Mouse (Mus musculus) stomach, embryonic 16.5 days (tissue): ENCODE data around the gene Oma1. TPM values are rescaled to one million over a fixed set of nuclear protein-coding genes. Genes with fewer than 3 reads are reported as not detected.

Experiments used
- ATAC-seq: fragments of 200-750 bp; cut with Nextera tagmentation; 2 replicates; pipeline ENCODE4 v1.8.0; 2017; ENCODE audit warnings: moderate number of reproducible peaks, moderate TSS enrichment; ENCODE audit not compliant: insufficient read depth, low FRiP score
- H3K27ac ChIP-seq: fragments of 300-500 bp; sonication (generic); 2 replicates; pipeline ENCODE4 v1.5.1; 2014; ENCODE audit warnings: low read length
- H3K27me3 ChIP-seq: fragments of 300-500 bp; sonication (generic); 2 replicates; pipeline ENCODE4 v1.6.1; 2014; ENCODE audit warnings: low read length, control low read depth, mixed read lengths; ENCODE audit not compliant: control insufficient read depth, insufficient read depth
- H3K36me3 ChIP-seq: fragments of 300-500 bp; sonication (generic); 2 replicates; pipeline ENCODE4 v1.6.1; 2014; ENCODE audit warnings: low read length; ENCODE audit not compliant: control insufficient read depth, insufficient read depth
- H3K4me1 ChIP-seq: fragments of 300-500 bp; sonication (generic); 2 replicates; pipeline ENCODE4 v1.6.1; 2014; ENCODE audit warnings: low read length, control low read depth, mixed read lengths; ENCODE audit not compliant: control insufficient read depth, insufficient read depth
- H3K4me2 ChIP-seq: fragments of 300-500 bp; sonication (generic); 2 replicates; pipeline ENCODE4 v1.6.1; 2014; ENCODE audit warnings: low read depth, low read length, mixed read lengths
- H3K4me3 ChIP-seq: fragments of 300-500 bp; sonication (generic); replicated peaks from 2 replicates; pipeline ENCODE4 v1.5.1; 2014; ENCODE audit warnings: mild to moderate bottlenecking, low read length
- H3K9ac ChIP-seq: fragments of 300-500 bp; sonication (generic); 2 replicates; pipeline ENCODE4 v1.6.1; 2014; ENCODE audit warnings: low read length
- H3K9me3 ChIP-seq: fragments of 300-500 bp; sonication (generic); replicated peaks from 2 replicates; pipeline ENCODE4 v1.6.1; 2016; ENCODE audit warnings: low read length, control low read depth; ENCODE audit not compliant: control insufficient read depth
- WGBS: fragments of 180-500 bp; shearing (Covaris S2); extraction: QIAGEN DNeasy Blood & Tissue Kit; methylation state at CpG from one replicate; pipeline ENCODE4 v1.1.7; 2014; 5-methylcytosine and 5-hydroxymethylcytosine counted together
- polyA plus RNA-seq: library from polyadenylated mRNA; unstranded; fragments of >200 nt; fragmentation: Nextera tagmentation; extraction: Ambion mirVana; gene quantifications from 2 replicates; pipeline ENCODE4 v1.2.1, GENCODE M21; 2015

Gene Oma1
- polyA plus RNA-seq, 1 experiment from 2014 or later = 24.2 TPM

DNA sequence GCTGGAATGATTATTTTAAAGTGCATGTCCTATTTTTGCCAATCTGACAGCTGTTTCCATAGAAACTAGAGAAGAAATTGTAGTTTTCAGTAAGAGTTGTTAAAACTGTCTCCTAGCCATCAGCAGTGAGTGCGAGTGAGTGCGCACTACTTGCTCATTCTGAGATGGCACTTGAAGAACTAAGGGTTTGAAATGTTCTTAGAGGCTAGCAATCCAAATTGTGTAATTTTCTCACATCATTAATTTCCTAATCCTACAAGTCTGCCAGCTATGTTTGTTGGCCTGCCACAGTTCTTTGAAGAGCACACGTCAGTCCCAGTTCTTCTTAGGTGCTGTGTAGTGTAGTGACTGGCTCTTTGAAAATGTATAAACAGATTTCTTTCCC lies 906 bp downstream of the Oma1 start:
- Histone ChIP-seq H3K4me1 (peaks cover 4% of the 10 kb centered on the region; the same call in 1 of the 2 replicates), H3K27ac (peak overlapping the region; percentile 97; the same call in 1 of the 2 replicates), H3K36me3 (no peaks in the 10 kb centered on the region), H3K9me3 (no peaks in the 10 kb centered on the region), H3K4me2 (peak overlapping the region; percentile 60), H3K4me3 (peak overlapping the region; percentile 72), H3K27me3 (no peaks in the 10 kb centered on the region), H3K9ac (peak overlapping the region; percentile 94)
- ATAC-seq = no peak
- 48% methylated on average over 3 of the region's 3 CpGs for WGBS

DNA sequence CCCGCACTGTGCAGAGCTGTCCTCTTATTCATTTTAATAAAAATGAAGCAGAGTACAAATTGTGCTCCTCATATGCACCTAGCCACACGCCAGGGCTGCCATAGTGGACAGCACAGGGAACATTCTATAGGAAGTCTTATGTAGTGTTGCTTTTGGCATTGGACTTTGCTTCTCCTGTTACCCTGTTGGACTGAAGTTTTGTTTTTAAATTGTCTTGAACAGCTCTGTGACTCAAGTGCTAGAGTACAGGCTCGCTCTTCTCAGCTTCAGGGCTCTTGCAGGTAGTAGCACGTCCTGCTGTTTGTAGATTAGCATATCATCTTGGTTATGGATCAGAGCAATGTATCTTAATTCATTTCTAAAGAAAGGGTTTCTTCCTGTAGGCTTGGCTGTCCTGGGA lies 2.2 kb downstream of the Oma1 start:
- H3K4me3 ChIP-seq = no peak overlapping the region
- 79% methylated on average over 4 of the region's 4 CpGs for WGBS
- no peak overlapping the region for H3K4me2 ChIP-seq
- H3K9ac ChIP-seq = no peak overlapping the region
- ATAC-seq = no peak
- H3K9me3 ChIP-seq = no peaks in the 10 kb centered on the region
- no peaks in the 10 kb centered on the region for H3K36me3 ChIP-seq
- H3K27me3 ChIP-seq = no peaks in the 10 kb centered on the region
- H3K27ac ChIP-seq = no peak overlapping the region
- peaks cover 4% of the 10 kb centered on the region; the same call in 1 of the 2 replicates for H3K4me1 ChIP-seq

DNA sequence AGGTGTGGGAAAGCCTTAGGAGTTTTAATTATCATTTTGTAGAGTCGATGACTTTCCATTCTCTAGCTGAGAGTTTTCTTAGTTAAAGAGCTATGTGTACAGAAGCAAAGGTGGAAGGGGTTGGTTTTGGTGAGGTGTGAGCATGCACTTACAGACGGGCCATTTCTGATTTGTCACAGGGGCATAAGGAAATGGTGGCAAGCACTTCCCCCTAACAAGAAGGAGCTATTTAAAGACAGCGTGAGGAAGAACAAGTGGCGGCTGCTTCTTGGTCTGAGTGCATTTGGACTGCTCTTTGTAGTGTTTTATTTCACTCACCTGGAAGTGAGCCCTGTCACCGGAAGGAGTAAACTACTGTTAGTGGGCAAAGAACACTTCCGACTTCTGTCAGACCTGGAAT lies 7.8 kb downstream of the Oma1 start:
- H3K27me3 ChIP-seq = no peaks in the 10 kb centered on the region
- H3K9me3 ChIP-seq = no peaks in the 10 kb centered on the region
- no peak overlapping the region for H3K4me3 ChIP-seq
- no peak overlapping the region for H3K4me2 ChIP-seq
- ATAC-seq = no peak
- 79% methylated on average over 6 of the region's 6 CpGs for WGBS
- no peaks in the 10 kb centered on the region for H3K4me1 ChIP-seq
- H3K36me3 ChIP-seq = no peaks in the 10 kb centered on the region
- H3K9ac ChIP-seq = no peak overlapping the region
- H3K27ac ChIP-seq = no peak overlapping the region

DNA sequence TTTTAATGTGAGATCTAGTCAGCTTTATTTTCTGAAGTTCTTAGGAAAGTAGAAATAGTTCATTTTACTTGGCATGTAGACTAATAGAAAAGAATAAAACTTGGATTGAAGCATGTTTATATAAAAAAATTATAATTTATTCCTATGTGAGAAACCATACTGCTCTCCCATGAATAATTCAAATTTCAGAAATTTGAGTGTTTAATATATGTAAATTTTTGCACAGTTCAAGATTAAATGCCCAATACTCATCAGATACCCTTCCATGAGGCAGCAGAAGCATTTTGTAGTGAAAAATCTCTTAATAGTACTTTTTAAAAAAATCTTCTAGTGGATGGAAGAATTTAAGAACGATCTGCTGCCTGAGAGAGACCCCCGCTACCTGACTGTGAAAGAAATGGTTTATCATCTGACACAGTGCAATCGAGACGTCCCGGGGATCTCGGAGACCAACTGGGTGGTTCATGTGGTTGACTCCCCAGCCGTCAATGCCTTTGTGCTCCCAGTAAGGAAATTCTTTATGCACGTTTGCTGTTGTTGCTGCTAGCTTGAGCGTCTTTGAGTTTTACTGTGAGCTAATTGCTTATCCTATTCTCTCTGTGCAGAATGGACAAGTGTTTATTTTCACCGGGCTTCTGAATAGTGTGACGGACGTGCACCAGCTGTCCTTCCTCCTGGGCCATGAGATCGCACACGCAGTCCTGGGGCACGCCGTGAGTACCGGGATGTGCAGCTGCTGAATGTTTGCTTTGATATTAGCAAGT lies 11.3 kb downstream of the Oma1 start:
- Histone ChIP-seq H3K36me3 (no peaks in the 10 kb centered on the region), H3K4me3 (no peak overlapping the region), H3K9me3 (no peaks in the 10 kb centered on the region), H3K27me3 (no peaks in the 10 kb centered on the region), H3K4me2 (0 out of 2 replicates have a peak overlapping the region, but pooled peaks have one; percentile 19), H3K27ac (no peak overlapping the region), H3K9ac (no peak overlapping the region), H3K4me1 (no peaks in the 10 kb centered on the region)
- ATAC-seq = no peak
- 34% methylated on average over 17 of the region's 17 CpGs for WGBS

DNA sequence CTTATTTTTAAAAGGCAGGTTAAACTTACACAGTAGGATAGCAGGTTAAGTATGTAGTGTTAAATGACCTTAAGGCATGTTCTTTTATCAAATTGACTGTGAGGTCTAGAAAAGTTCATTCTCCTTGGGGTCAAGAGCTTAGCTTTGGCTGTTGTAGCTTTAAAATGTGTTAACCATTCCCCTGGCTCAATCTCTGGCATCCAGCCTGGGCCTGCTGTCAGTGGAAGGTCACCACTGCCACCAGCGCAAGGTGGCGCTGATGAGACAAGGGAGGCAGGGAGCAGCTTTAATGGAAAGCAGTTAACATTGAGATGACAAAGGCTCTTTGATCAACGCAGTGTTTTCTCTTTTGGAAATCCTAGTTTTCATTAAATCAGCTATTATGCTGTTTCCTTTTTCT lies 13.4 kb downstream of the Oma1 start:
- no peak overlapping the region for H3K9ac ChIP-seq

DNA sequence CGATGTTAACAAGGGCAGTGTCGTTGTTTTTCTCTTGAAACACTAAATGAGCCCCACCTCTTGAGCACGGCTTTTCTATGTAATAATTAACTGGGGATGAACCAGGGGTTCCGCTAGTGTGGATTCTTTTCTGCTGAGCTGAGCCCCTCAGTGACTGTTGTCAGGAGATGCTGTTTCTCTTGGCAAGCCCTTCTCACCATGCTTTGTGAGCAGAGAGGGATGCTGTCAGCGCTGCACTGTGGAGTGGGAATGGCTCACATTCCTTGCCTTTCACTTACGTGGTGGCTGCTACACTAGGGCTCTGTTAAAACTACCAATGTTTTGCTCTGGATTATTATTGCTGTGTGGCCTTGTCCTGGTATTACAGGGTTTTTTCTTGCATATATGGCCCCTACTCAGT lies 15.7 kb downstream of the Oma1 start:
- no peak overlapping the region for H3K27ac ChIP-seq
- WGBS = 69% methylated on average over 6 of the region's 6 CpGs
- ATAC-seq = no peak
- H3K9ac ChIP-seq = no peak overlapping the region
- H3K4me1 ChIP-seq = no peaks in the 10 kb centered on the region
- no peaks in the 10 kb centered on the region for H3K27me3 ChIP-seq
- H3K4me3 ChIP-seq = no peak overlapping the region
- 0 out of 2 replicates have a peak, but pooled peaks cover 5% of the 10 kb centered on the region for H3K36me3 ChIP-seq
- H3K4me2 ChIP-seq = no peak overlapping the region
- no peaks in the 10 kb centered on the region for H3K9me3 ChIP-seq

More for the DNA sequence above, 13.4 kb downstream of the Oma1 start:
- no peak overlapping the region for H3K4me2 ChIP-seq
- ATAC-seq = no peak
- H3K4me1 ChIP-seq = no peaks in the 10 kb centered on the region
- 0 out of 2 replicates have a peak, but pooled peaks cover 5% of the 10 kb centered on the region for H3K36me3 ChIP-seq
- no peak overlapping the region for H3K27ac ChIP-seq
- H3K27me3 ChIP-seq = no peaks in the 10 kb centered on the region
- H3K4me3 ChIP-seq = no peak overlapping the region
- WGBS = 73% methylated on average over 3 of the region's 3 CpGs
- H3K9me3 ChIP-seq = no peaks in the 10 kb centered on the region

DNA sequence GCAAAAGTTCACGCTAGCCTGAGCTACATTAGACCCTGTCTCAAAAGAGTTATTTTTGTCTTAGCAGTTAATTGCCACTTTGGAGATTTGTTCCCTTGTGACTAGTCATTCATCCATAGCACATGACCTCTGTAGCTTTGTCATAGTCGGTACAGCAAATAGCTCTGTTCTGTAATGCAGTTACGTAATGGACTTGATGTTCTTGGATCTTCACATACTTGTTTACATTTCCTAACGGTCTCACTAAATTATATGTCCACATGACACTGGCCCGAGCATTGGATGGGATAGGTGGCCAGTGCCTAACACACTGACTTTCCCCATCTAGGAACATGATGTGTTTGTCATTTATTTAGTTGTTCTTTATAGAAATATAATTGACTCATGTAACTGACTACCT lies 21.5 kb downstream of the Oma1 start:
- WGBS = 65% methylated on average over 5 of the region's 5 CpGs
- Histone ChIP-seq H3K27ac (no peak overlapping the region), H3K27me3 (no peaks in the 10 kb centered on the region), H3K4me3 (no peak overlapping the region), H3K9ac (no peak overlapping the region), H3K4me2 (no peak overlapping the region), H3K9me3 (no peaks in the 10 kb centered on the region), H3K4me1 (no peaks in the 10 kb centered on the region), H3K36me3 (0 out of 2 replicates have a peak, but pooled peaks cover 5% of the 10 kb centered on the region)
- ATAC-seq = no peak

DNA sequence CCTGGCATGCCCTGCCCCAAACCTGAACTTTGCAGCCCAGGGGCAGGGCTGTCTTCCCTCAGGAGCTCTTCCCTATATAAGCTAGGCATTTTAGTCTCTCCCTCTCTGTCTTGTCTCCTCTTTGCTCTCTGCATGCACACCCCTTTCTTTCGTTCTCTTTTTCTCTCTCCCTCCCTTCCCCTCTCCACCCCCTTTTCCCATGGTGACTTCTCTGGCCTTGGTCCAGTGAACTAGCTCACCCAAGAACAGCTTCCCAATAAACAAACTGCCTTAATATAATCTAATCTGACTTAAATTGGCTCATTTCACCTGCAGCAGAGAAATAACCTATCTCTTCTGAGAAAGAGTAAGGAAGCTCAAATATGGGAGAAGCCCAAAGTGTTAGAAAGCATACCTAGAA lies 27.1 kb downstream of the Oma1 start:
- Histone ChIP-seq H3K4me2 (no peak overlapping the region), H3K4me1 (no peaks in the 10 kb centered on the region), H3K9ac (no peak overlapping the region), H3K36me3 (no peaks in the 10 kb centered on the region; the same call in 1 of the 2 replicates), H3K4me3 (no peak overlapping the region), H3K27ac (no peak overlapping the region), H3K27me3 (no peaks in the 10 kb centered on the region), H3K9me3 (no peaks in the 10 kb centered on the region)
- 43% methylated on average over 1 of the region's 1 CpGs for WGBS
- ATAC-seq = no peak

DNA sequence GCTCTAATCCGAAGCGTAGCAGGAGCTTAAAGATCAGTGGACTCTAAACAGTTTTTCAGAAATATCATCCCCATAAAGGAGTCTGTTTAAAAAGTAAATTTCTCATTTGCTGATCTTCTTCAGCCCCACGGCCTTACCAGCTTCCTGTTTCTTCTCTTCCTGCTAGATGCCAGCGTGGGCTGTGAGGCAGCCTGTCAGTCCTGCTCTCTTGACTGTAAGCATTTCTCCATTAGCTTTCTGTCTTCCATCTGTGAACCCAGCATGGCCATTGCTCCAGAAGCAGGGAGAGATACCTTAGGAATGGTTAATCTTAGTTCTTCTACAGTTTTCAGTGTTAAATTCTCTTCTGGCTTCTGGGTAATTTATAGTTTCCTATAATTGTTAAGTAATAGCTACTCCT lies 28.0 kb downstream of the Oma1 start:
- H3K27ac ChIP-seq = no peak overlapping the region
- H3K27me3 ChIP-seq = no peaks in the 10 kb centered on the region
- H3K36me3 ChIP-seq = no peaks in the 10 kb centered on the region; the same call in 1 of the 2 replicates
- no peak overlapping the region for H3K9ac ChIP-seq
- WGBS = 71% methylated on average over 4 of the region's 4 CpGs
- no peaks in the 10 kb centered on the region for H3K9me3 ChIP-seq
- no peak for ATAC-seq
- no peaks in the 10 kb centered on the region for H3K4me1 ChIP-seq
- no peak overlapping the region for H3K4me2 ChIP-seq
- H3K4me3 ChIP-seq = no peak overlapping the region
